Mouse (Mus musculus): ENCODE results near the gene Nkap. TPM values are rescaled to one million over a fixed set of nuclear protein-coding genes. Genes with fewer than 3 reads are reported as not detected.

Gene Nkap
- polyA plus RNA-seq, 1 experiment from 2014 or later: 13.2 TPM

DNA sequence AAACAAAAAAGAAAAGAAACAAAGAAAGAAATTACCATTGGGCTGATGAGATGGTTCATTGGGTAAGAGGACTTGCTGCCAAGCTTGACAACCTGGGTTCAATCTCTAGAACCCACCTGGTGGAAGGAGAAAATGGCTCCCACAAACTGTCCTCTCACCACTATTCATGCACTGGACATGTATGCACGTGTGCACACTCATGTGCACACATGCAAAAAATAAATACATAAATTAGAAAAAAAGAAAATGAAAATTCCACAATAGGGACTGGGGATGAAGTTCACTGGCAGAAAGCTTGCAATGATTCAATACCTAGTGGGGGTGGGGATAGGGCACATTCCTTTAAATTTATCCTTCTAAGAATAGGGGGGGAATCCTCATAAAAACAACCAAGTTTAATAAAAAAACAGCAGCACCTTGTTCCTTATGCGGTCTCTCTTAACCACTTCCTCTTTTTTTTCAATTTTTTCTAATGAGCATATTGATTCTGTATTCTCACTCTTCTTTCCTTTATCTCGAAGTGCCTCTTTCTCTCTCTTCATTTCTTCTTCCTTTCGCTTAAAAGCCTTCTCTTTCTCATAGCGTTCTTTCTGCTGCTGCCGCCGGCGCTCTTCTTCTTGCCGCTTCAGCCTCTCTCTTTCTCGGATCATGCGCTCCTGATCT is 31.4 kb upstream of the Nkap start:
- no peaks in the 10 kb centered on the region for H3K4me1 ChIP-seq (ENCODE audit: control insufficient read depth, insufficient read depth, low read length)
- H3K36me3 ChIP-seq (ENCODE audit: control insufficient read depth, insufficient read depth): peaks cover 7% of the 10 kb centered on the region; the same call in 1 of the 2 replicates
- no peak overlapping the region for H3K4me2 ChIP-seq (ENCODE audit: low read depth, low read length)
- no peaks in the 10 kb centered on the region for H3K27me3 ChIP-seq (ENCODE audit: control insufficient read depth, insufficient read depth, low read length)
- no peak overlapping the region for H3K9ac ChIP-seq (ENCODE audit: low read length)
- 81% methylated on average over 11 of the region's 11 CpGs for WGBS
- no peak for ATAC-seq (replicated peaks; ENCODE audit: extremely low read depth, insufficient read depth, low FRiP score)
- H3K4me3 ChIP-seq (ENCODE audit: low read length): no peak overlapping the region
- H3K27ac ChIP-seq (ENCODE audit: low read length): no peak overlapping the region
- H3K9me3 ChIP-seq (replicated peaks; ENCODE audit: control insufficient read depth, low read length): no peaks in the 10 kb centered on the region

GRCm38 (mm10) chrX:37098681-37099080 is 27.9 kb upstream of the Nkap start:
- ATAC-seq (replicated peaks; ENCODE audit: extremely low read depth, insufficient read depth, low FRiP score): no peak
- Histone ChIP-seq H3K27ac (ENCODE audit: low read length) (no peak overlapping the region), H3K36me3 (ENCODE audit: control insufficient read depth, insufficient read depth) (peaks cover 12% of the 10 kb centered on the region; the same call in 1 of the 2 replicates), H3K9me3 (replicated peaks; ENCODE audit: control insufficient read depth, low read length) (no peaks in the 10 kb centered on the region), H3K9ac (ENCODE audit: low read length) (no peak overlapping the region), H3K4me3 (ENCODE audit: low read length) (no peak overlapping the region), H3K27me3 (ENCODE audit: control insufficient read depth, insufficient read depth, low read length) (no peaks in the 10 kb centered on the region), H3K4me1 (ENCODE audit: control insufficient read depth, insufficient read depth, low read length) (no peaks in the 10 kb centered on the region), H3K4me2 (ENCODE audit: low read depth, low read length) (no peak overlapping the region)
- 82% methylated on average over 3 of the region's 3 CpGs for WGBS

GRCm38 (mm10) chrX:37103826-37104225 is 22.8 kb upstream of the Nkap start:
- Histone ChIP-seq H3K4me2 (ENCODE audit: low read depth, low read length) (no peak overlapping the region), H3K9me3 (replicated peaks; ENCODE audit: control insufficient read depth, low read length) (no peaks in the 10 kb centered on the region), H3K27me3 (ENCODE audit: control insufficient read depth, insufficient read depth, low read length) (no peaks in the 10 kb centered on the region), H3K36me3 (ENCODE audit: control insufficient read depth, insufficient read depth) (peaks cover 9% of the 10 kb centered on the region), H3K9ac (ENCODE audit: low read length) (no peak overlapping the region), H3K4me3 (ENCODE audit: low read length) (no peak overlapping the region), H3K27ac (ENCODE audit: low read length) (no peak overlapping the region), H3K4me1 (ENCODE audit: control insufficient read depth, insufficient read depth, low read length) (no peaks in the 10 kb centered on the region)
- 81% methylated on average over 2 of the region's 2 CpGs for WGBS
- no peak for ATAC-seq (replicated peaks; ENCODE audit: extremely low read depth, insufficient read depth, low FRiP score)

DNA sequence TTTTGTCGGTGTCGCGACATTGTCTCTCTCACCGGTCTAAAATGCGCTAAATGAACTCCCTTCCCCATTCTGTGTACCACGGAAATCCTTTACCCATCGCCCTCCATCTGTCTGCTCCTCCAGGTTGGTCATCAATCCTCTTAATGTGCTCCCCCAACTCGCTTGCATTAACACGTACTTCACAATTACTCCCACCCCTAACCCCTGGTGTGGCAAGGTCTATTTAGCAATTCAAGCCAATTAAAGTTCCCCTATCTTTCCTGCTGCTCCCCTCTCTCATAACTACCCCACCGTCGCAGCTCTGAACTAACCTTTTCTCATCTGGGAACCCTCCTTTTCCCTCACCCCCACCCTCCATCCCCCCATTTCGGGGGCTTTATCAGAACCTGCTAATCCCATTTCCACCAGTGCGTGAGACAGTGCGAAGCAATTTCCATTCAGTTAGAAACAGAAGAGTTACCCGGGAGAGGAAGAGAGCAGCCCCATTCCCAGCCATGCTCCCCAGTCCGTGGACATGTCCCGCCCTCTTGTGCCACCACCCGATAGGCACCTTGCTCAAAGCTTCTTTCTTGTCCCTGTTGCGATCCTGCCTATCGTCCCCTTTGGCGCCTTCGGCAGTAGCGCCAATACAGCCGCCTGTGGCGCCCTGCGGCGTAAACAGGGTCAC is 16.9 kb upstream of the Nkap start:
- H3K9ac ChIP-seq (ENCODE audit: low read length): peak overlapping the region; percentile 80
- no peaks in the 10 kb centered on the region for H3K36me3 ChIP-seq (ENCODE audit: control insufficient read depth, insufficient read depth)
- 12% methylated on average over 27 of the region's 27 CpGs for WGBS
- H3K4me3 ChIP-seq (ENCODE audit: low read length): peak overlapping the region; percentile 74
- no peaks in the 10 kb centered on the region for H3K27me3 ChIP-seq (ENCODE audit: control insufficient read depth, insufficient read depth, low read length)
- peak overlapping the region; percentile 69 for H3K4me2 ChIP-seq (ENCODE audit: low read depth, low read length)
- no peaks in the 10 kb centered on the region for H3K4me1 ChIP-seq (ENCODE audit: control insufficient read depth, insufficient read depth, low read length)
- ATAC-seq (replicated peaks; ENCODE audit: extremely low read depth, insufficient read depth, low FRiP score): peak; percentile 82
- peak overlapping the region; percentile 94 for H3K27ac ChIP-seq (ENCODE audit: low read length)
- no peaks in the 10 kb centered on the region for H3K9me3 ChIP-seq (replicated peaks; ENCODE audit: control insufficient read depth, low read length)

DNA sequence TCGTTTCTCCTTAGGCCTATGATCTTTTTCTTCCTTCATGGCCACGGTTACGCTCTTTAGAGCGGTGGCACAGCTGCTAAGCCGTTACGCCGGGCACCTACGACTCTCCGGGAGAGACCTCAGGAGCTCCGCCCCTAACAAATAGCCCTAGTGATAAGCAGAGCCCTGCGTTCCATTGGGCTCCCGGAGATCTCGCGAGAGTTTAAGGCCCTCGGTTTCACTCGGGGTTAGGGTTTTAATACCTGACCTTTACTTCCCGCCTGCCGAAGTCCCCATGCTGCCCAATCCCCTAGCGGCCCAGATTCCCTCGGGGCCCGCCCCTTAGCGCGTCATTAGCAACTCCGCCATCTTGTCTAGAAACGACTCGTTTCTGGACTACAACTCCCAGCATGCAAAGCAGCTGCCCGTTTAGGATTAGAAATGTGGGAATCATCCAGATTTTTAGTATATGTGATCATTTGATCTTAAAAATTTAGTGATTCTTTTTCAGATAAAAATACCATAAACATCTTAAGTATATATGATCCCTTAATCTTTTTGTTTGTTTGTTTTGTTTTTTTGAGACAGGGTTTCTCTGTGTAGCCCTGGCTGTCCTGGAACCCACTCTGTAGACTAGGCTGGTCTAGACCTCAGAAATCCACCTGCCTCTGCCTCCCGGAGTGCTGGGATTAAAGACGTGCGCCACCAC is 16.3 kb upstream of the Nkap start, which contains the start of gene Upf3b:
TSS of gene Upf3b (minus strand) at position 130 of the 688 bp plus-strand sequence.
- Histone ChIP-seq H3K4me3 (ENCODE audit: low read length) (peak within 1 kb of the TSS; percentile 74), H3K4me2 (ENCODE audit: low read depth, low read length) (peak within 1 kb of the TSS; percentile 69), H3K4me1 (ENCODE audit: control insufficient read depth, insufficient read depth, low read length) (no peaks in the 10 kb centered on the region), H3K27ac (ENCODE audit: low read length) (peak within 1 kb of the TSS; percentile 94), H3K9me3 (replicated peaks; ENCODE audit: control insufficient read depth, low read length) (no peaks in the 10 kb centered on the region), H3K9ac (ENCODE audit: low read length) (peak within 1 kb of the TSS; percentile 80), H3K36me3 (ENCODE audit: control insufficient read depth, insufficient read depth) (no peaks in the 10 kb centered on the region), H3K27me3 (ENCODE audit: control insufficient read depth, insufficient read depth, low read length) (no peaks in the 10 kb centered on the region)
- peak; percentile 99 for ATAC-seq (replicated peaks; ENCODE audit: extremely low read depth, insufficient read depth, low FRiP score)
- 12% methylated on average over 30 of the region's 30 CpGs for WGBS

- Histone ChIP-seq H3K9ac (ENCODE audit: low read length) (no peak overlapping the region), H3K4me1 (ENCODE audit: control insufficient read depth, insufficient read depth, low read length) (no peaks in the 10 kb centered on the region), H3K27me3 (ENCODE audit: control insufficient read depth, insufficient read depth, low read length) (no peaks in the 10 kb centered on the region), H3K9me3 (replicated peaks; ENCODE audit: control insufficient read depth, low read length) (no peaks in the 10 kb centered on the region), H3K36me3 (ENCODE audit: control insufficient read depth, insufficient read depth) (no peaks in the 10 kb centered on the region), H3K27ac (ENCODE audit: low read length) (no peak overlapping the region), H3K4me2 (ENCODE audit: low read depth, low read length) (peak overlapping the region; percentile 44; the same call in 1 of the 2 replicates), H3K4me3 (ENCODE audit: low read length) (no peak overlapping the region)
- WGBS: 73% methylated on average over 4 of the region's 4 CpGs
- ATAC-seq (replicated peaks; ENCODE audit: extremely low read depth, insufficient read depth, low FRiP score): no peak
Observed at GRCm38 (mm10) chrX:37110881-37111193, 15.8 kb upstream of the Nkap start.

DNA sequence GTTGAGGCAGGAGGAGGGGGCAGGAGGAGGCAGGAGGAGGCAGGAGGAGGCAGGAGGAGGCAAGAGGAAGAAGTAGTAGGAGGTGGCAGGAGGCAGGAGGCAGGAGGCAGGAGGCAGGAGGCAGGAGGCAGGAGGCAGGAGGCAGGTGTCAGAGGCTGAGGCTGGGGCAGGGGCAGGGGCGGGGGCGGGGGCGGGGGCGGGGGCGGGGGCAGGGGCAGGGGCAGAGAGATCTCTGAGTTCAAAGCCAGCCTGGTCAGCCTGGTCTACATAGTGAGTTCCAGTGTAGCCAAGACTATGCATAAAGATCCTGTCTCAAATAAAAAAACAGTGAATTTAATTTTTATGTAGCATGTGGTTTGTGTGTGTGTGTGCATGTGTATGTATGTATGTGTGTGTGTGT is 9.5 kb upstream of the Nkap start:
- no peaks in the 10 kb centered on the region for H3K4me1 ChIP-seq (ENCODE audit: control insufficient read depth, insufficient read depth, low read length)
- 23% methylated on average over 5 of the region's 5 CpGs for WGBS
- H3K4me3 ChIP-seq (ENCODE audit: low read length): no peak overlapping the region
- H3K27ac ChIP-seq (ENCODE audit: low read length): no peak overlapping the region
- H3K27me3 ChIP-seq (ENCODE audit: control insufficient read depth, insufficient read depth, low read length): no peaks in the 10 kb centered on the region
- no peaks in the 10 kb centered on the region for H3K36me3 ChIP-seq (ENCODE audit: control insufficient read depth, insufficient read depth)
- H3K4me2 ChIP-seq (ENCODE audit: low read depth, low read length): no peak overlapping the region
- no peaks in the 10 kb centered on the region for H3K9me3 ChIP-seq (replicated peaks; ENCODE audit: control insufficient read depth, low read length)
- no peak overlapping the region for H3K9ac ChIP-seq (ENCODE audit: low read length)
- ATAC-seq (replicated peaks; ENCODE audit: extremely low read depth, insufficient read depth, low FRiP score): no peak; the same call in 1 of the 2 replicates

- no peak overlapping the region for H3K27ac ChIP-seq (ENCODE audit: low read length)
- no peaks in the 10 kb centered on the region for H3K36me3 ChIP-seq (ENCODE audit: control insufficient read depth, insufficient read depth)
- no peaks in the 10 kb centered on the region for H3K9me3 ChIP-seq (replicated peaks; ENCODE audit: control insufficient read depth, low read length)
- H3K27me3 ChIP-seq (ENCODE audit: control insufficient read depth, insufficient read depth, low read length): no peaks in the 10 kb centered on the region; the same call in 1 of the 2 replicates
- no peak overlapping the region for H3K9ac ChIP-seq (ENCODE audit: low read length)
- no peak overlapping the region for H3K4me2 ChIP-seq (ENCODE audit: low read depth, low read length)
- ATAC-seq (replicated peaks; ENCODE audit: extremely low read depth, insufficient read depth, low FRiP score): no peak
- no peak overlapping the region for H3K4me3 ChIP-seq (ENCODE audit: low read length)
- WGBS: 49% methylated on average over 3 of the region's 3 CpGs
- H3K4me1 ChIP-seq (ENCODE audit: control insufficient read depth, insufficient read depth, low read length): no peaks in the 10 kb centered on the region
Observed at GRCm38 (mm10) chrX:37119585-37119984, 7.0 kb upstream of the Nkap start.

DNA sequence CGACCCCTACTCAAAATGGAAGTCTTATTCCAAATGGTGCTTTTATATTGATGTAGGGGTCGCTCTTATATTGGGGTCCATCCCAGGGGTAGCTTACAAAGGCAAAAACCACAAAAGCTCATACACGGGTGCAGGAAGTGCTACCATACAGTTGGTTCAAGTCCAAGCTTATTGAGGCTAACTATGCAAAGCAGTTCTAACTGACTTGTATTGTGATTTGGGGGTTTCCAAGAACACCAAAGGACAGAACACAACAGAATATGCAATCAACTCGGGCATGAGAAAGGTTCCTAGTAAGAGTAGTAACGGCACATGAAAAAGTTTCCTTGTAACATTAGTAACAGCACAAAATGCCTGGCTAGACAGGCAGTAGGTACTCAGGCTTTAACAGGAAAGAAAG is 6.4 kb upstream of the Nkap start:
- Histone ChIP-seq H3K4me1 (ENCODE audit: control insufficient read depth, insufficient read depth, low read length) (no peaks in the 10 kb centered on the region), H3K27ac (ENCODE audit: low read length) (no peak overlapping the region), H3K4me2 (ENCODE audit: low read depth, low read length) (no peak overlapping the region), H3K9me3 (replicated peaks; ENCODE audit: control insufficient read depth, low read length) (no peaks in the 10 kb centered on the region), H3K4me3 (ENCODE audit: low read length) (no peak overlapping the region), H3K36me3 (ENCODE audit: control insufficient read depth, insufficient read depth) (no peaks in the 10 kb centered on the region), H3K27me3 (ENCODE audit: control insufficient read depth, insufficient read depth, low read length) (no peaks in the 10 kb centered on the region; the same call in 1 of the 2 replicates), H3K9ac (ENCODE audit: low read length) (no peak overlapping the region)
- ATAC-seq (replicated peaks; ENCODE audit: extremely low read depth, insufficient read depth, low FRiP score): no peak
- WGBS: 59% methylated on average over 5 of the region's 5 CpGs
